Mouse (Mus musculus): ENCODE results near the gene Fnbp1.

DNA sequence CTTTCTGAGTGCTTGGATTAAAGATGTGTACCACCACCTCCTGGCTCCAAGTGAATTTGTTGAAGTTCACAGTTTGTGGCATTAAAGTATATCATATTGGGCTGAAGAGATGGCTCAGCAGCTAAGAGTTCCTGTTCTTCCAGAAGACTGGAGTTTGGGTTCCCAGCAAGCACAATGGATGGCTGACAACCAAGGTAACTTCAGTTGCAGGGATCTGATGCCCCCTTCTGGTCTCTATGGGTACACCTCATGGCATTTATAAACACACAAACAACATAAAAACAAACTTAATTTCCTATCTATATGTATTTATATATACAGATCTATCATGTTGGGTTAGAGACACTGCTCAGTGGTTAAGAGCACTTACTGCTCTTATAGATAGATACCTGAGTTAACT, 9.0 kb upstream of the Fnbp1 start:
- TF ChIP-seq CTCF (conservative IDR thresholded peaks at IDR 0.05; ENCODE audit: low read length) = peak; percentile 78
- TF ChIP-seq POU5F1 (IDR thresholded peaks at IDR 0.05; ENCODE audit: borderline replicate concordance, low read length) = no peak
- no peak for TF ChIP-seq NANOG (IDR thresholded peaks at IDR 0.05; ENCODE audit: borderline replicate concordance, low read length)

Measured in E14TG2a.4 (cell line).